Mouse (Mus musculus): Measurements from ENCODE around the gene Dnaja1. TPM values are rescaled to one million over a fixed set of nuclear protein-coding genes. Genes with fewer than 3 reads are reported as not detected.

Gene Dnaja1
- total and polyA plus RNA-seq, 2 experiments from 2014 or later = 104 to 650 TPM

GRCm38 (mm10) chr4:40781143-40781542 is 59.2 kb downstream of the Dnaja1 start:
- Histone ChIP-seq H3K9me3 (ENCODE audit: low read length) (no peaks in the 10 kb centered on the region), H3K27ac (ENCODE audit: low read depth, low read length) (no peak overlapping the region), H3K36me3 (ENCODE audit: insufficient read depth, low read length) (no peaks in the 10 kb centered on the region), H3K4me3 (ENCODE audit: low read depth, low read length) (no peak overlapping the region), H3K27me3 (ENCODE audit: insufficient read depth, low read length) (no peaks in the 10 kb centered on the region), H3K4me2 (ENCODE audit: low read depth, low read length, poor library complexity, severe bottlenecking) (no peak overlapping the region), H3K9ac (replicated peaks; ENCODE audit: low read length, poor library complexity, severe bottlenecking) (no peak overlapping the region), H3K4me1 (ENCODE audit: insufficient read depth, low read length) (no peaks in the 10 kb centered on the region)
- DNase-seq (ENCODE audit: low spot score) = no peak
- no peak for ATAC-seq (ENCODE audit: low FRiP score)
- 49% methylated on average over 3 of the region's 3 CpGs for WGBS
- no peak for TF ChIP-seq CTCF (IDR thresholded peaks at IDR 0.05)

- no peak overlapping the region for H3K9ac ChIP-seq (replicated peaks; ENCODE audit: low read length, poor library complexity, severe bottlenecking)
- WGBS = 70% methylated on average over 8 of the region's 8 CpGs
- no peak for ATAC-seq (ENCODE audit: low FRiP score)
Observed at GRCm38 (mm10) chr4:40781797-40782495, 60.0 kb downstream of the Dnaja1 start.

GRCm38 (mm10) chr4:40783049-40783448 is 61.1 kb downstream of the Dnaja1 start:
- H3K36me3 ChIP-seq (ENCODE audit: insufficient read depth, low read length) = no peaks in the 10 kb centered on the region
- no peaks in the 10 kb centered on the region for H3K4me1 ChIP-seq (ENCODE audit: insufficient read depth, low read length)
- ATAC-seq (ENCODE audit: low FRiP score) = no peak
- no peak overlapping the region for H3K27ac ChIP-seq (ENCODE audit: low read depth, low read length)
- no peaks in the 10 kb centered on the region for H3K27me3 ChIP-seq (ENCODE audit: insufficient read depth, low read length)
- no peak for TF ChIP-seq CTCF (IDR thresholded peaks at IDR 0.05)
- H3K4me2 ChIP-seq (ENCODE audit: low read depth, low read length, poor library complexity, severe bottlenecking) = no peak overlapping the region
- H3K9me3 ChIP-seq (ENCODE audit: low read length) = no peaks in the 10 kb centered on the region
- no peak overlapping the region for H3K4me3 ChIP-seq (ENCODE audit: low read depth, low read length)
- no peak overlapping the region for H3K9ac ChIP-seq (replicated peaks; ENCODE audit: low read length, poor library complexity, severe bottlenecking)
- DNase-seq (ENCODE audit: low spot score) = no peak
- WGBS = 93% methylated on average over 4 of the region's 4 CpGs

More at GRCm38 (mm10) chr4:40781797-40782495, 60.0 kb downstream of the Dnaja1 start:
- H3K4me2 ChIP-seq (ENCODE audit: low read depth, low read length, poor library complexity, severe bottlenecking) = no peak overlapping the region
- no peak for DNase-seq (ENCODE audit: low spot score)
- TF ChIP-seq CTCF (IDR thresholded peaks at IDR 0.05) = no peak
- H3K27ac ChIP-seq (ENCODE audit: low read depth, low read length) = no peak overlapping the region
- H3K9me3 ChIP-seq (ENCODE audit: low read length) = no peaks in the 10 kb centered on the region
- H3K4me1 ChIP-seq (ENCODE audit: insufficient read depth, low read length) = no peaks in the 10 kb centered on the region
- H3K27me3 ChIP-seq (ENCODE audit: insufficient read depth, low read length) = no peaks in the 10 kb centered on the region
- no peak overlapping the region for H3K4me3 ChIP-seq (ENCODE audit: low read depth, low read length)
- H3K36me3 ChIP-seq (ENCODE audit: insufficient read depth, low read length) = no peaks in the 10 kb centered on the region

- Histone ChIP-seq H3K27me3 (ENCODE audit: insufficient read depth, low read length) (no peaks in the 10 kb centered on the region), H3K9me3 (ENCODE audit: low read length) (no peaks in the 10 kb centered on the region), H3K9ac (replicated peaks; ENCODE audit: low read length, poor library complexity, severe bottlenecking) (no peak overlapping the region), H3K4me2 (ENCODE audit: low read depth, low read length, poor library complexity, severe bottlenecking) (no peak overlapping the region), H3K4me1 (ENCODE audit: insufficient read depth, low read length) (no peaks in the 10 kb centered on the region), H3K27ac (ENCODE audit: low read depth, low read length) (no peak overlapping the region), H3K4me3 (ENCODE audit: low read depth, low read length) (no peak overlapping the region), H3K36me3 (ENCODE audit: insufficient read depth, low read length) (no peaks in the 10 kb centered on the region)
- no peak for ATAC-seq (ENCODE audit: low FRiP score)
- WGBS = 78% methylated on average over 10 of the region's 10 CpGs
- DNase-seq (ENCODE audit: low spot score) = no peak
- TF ChIP-seq CTCF (IDR thresholded peaks at IDR 0.05) = no peak
Observed at GRCm38 (mm10) chr4:40784556-40785169, 62.7 kb downstream of the Dnaja1 start.

GRCm38 (mm10) chr4:40785620-40786166 is 63.7 kb downstream of the Dnaja1 start:
- H3K9ac ChIP-seq (replicated peaks; ENCODE audit: low read length, poor library complexity, severe bottlenecking) = no peak overlapping the region
- H3K4me1 ChIP-seq (ENCODE audit: insufficient read depth, low read length) = no peaks in the 10 kb centered on the region
- no peaks in the 10 kb centered on the region for H3K27me3 ChIP-seq (ENCODE audit: insufficient read depth, low read length)
- no peak overlapping the region for H3K4me2 ChIP-seq (ENCODE audit: low read depth, low read length, poor library complexity, severe bottlenecking)
- WGBS = 77% methylated on average over 9 of the region's 9 CpGs
- no peak for ATAC-seq (ENCODE audit: low FRiP score)
- no peak for DNase-seq (ENCODE audit: low spot score)
- no peaks in the 10 kb centered on the region for H3K9me3 ChIP-seq (ENCODE audit: low read length)
- H3K4me3 ChIP-seq (ENCODE audit: low read depth, low read length) = no peak overlapping the region
- H3K36me3 ChIP-seq (ENCODE audit: insufficient read depth, low read length) = no peaks in the 10 kb centered on the region
- no peak for TF ChIP-seq CTCF (IDR thresholded peaks at IDR 0.05)
- H3K27ac ChIP-seq (ENCODE audit: low read depth, low read length) = no peak overlapping the region

- H3K4me1 ChIP-seq (ENCODE audit: insufficient read depth, low read length) = no peaks in the 10 kb centered on the region
- TF ChIP-seq CTCF (IDR thresholded peaks at IDR 0.05) = no peak
- H3K9me3 ChIP-seq (ENCODE audit: low read length) = no peaks in the 10 kb centered on the region
- H3K36me3 ChIP-seq (ENCODE audit: insufficient read depth, low read length) = no peaks in the 10 kb centered on the region
- 68% methylated on average over 4 of the region's 4 CpGs for WGBS
- H3K27ac ChIP-seq (ENCODE audit: low read depth, low read length) = no peak overlapping the region
- no peak for DNase-seq (ENCODE audit: low spot score)
- H3K27me3 ChIP-seq (ENCODE audit: insufficient read depth, low read length) = no peaks in the 10 kb centered on the region
- H3K9ac ChIP-seq (replicated peaks; ENCODE audit: low read length, poor library complexity, severe bottlenecking) = no peak overlapping the region
- no peak overlapping the region for H3K4me3 ChIP-seq (ENCODE audit: low read depth, low read length)
- H3K4me2 ChIP-seq (ENCODE audit: low read depth, low read length, poor library complexity, severe bottlenecking) = no peak overlapping the region
- ATAC-seq (ENCODE audit: low FRiP score) = no peak
Observed at GRCm38 (mm10) chr4:40786578-40786977, 64.6 kb downstream of the Dnaja1 start.

MicroRNAs within 50 kb of the gene (microRNA counts, 519-probe panel; counts per million panel counts)
- 528 counts per million, percentile 58 among the panel's probes with 10 or more counts for microRNA mmu-miR-207

Small RNA genes lying within 50 kb of the gene (microRNA-seq; reads per million reads assigned to microRNA genes)
- gene Mir207 (ENCODE audit: borderline number of aligned reads) = not detected

Other genes starting within 250 kb of the Dnaja1 start
- 0.88 and 2.5 TPM in 2 replicates for gene Tmem215, start 250.0 kb upstream of the Dnaja1 start, total RNA-seq (2014; rRNA removed)
- gene Tmem215, start 250.0 kb upstream of the Dnaja1 start, polyA plus RNA-seq (2015; fragmentation: Nextera tagmentation; extraction: Ambion mirVana) = 1.6 and 2.1 TPM in 2 replicates
- 17.3 and 18.4 TPM in 2 replicates for gene Aptx, start 19.0 kb upstream of the Dnaja1 start, total RNA-seq (2014; rRNA removed)
- 31.3 and 34.6 TPM in 2 replicates for gene Aptx, start 19.0 kb upstream of the Dnaja1 start, polyA plus RNA-seq (2015; fragmentation: Nextera tagmentation; extraction: Ambion mirVana)
- gene Smu1, start 35.8 kb downstream of the Dnaja1 start, total RNA-seq (2014; rRNA removed) = 61.3 and 69.1 TPM in 2 replicates
- gene Smu1, start 35.8 kb downstream of the Dnaja1 start, polyA plus RNA-seq (2015; fragmentation: Nextera tagmentation; extraction: Ambion mirVana) = 94.4 and 97.6 TPM in 2 replicates
- gene B4galt1, start 131.9 kb downstream of the Dnaja1 start, total RNA-seq (2014; rRNA removed) = 10.0 and 11.0 TPM in 2 replicates
- gene B4galt1, start 131.9 kb downstream of the Dnaja1 start, polyA plus RNA-seq (2015; fragmentation: Nextera tagmentation; extraction: Ambion mirVana) = 5.7 and 5.8 TPM in 2 replicates
- not detected in 2 replicates for gene Spink4, start 197.9 kb downstream of the Dnaja1 start, total RNA-seq (2014; rRNA removed)
- gene Spink4, start 197.9 kb downstream of the Dnaja1 start, polyA plus RNA-seq (2015; fragmentation: Nextera tagmentation; extraction: Ambion mirVana) = not detected in 2 replicates
- 92.3 and 114 TPM in 2 replicates for gene Bag1, start 226.1 kb downstream of the Dnaja1 start, total RNA-seq (2014; rRNA removed)
- 163 and 170 TPM in 2 replicates for gene Bag1, start 226.1 kb downstream of the Dnaja1 start, polyA plus RNA-seq (2015; fragmentation: Nextera tagmentation; extraction: Ambion mirVana)
- 65.2 and 66.9 TPM in 2 replicates for gene Chmp5, start 226.3 kb downstream of the Dnaja1 start, total RNA-seq (2014; rRNA removed)
- 131 and 137 TPM in 2 replicates for gene Chmp5, start 226.3 kb downstream of the Dnaja1 start, polyA plus RNA-seq (2015; fragmentation: Nextera tagmentation; extraction: Ambion mirVana)
- 63.1 and 74.4 TPM in 2 replicates for gene Nfx1, start 248.8 kb downstream of the Dnaja1 start, total RNA-seq (2014; rRNA removed)
- gene Nfx1, start 248.8 kb downstream of the Dnaja1 start, polyA plus RNA-seq (2015; fragmentation: Nextera tagmentation; extraction: Ambion mirVana) = 70.6 and 76.3 TPM in 2 replicates

Data from midbrain, postnatal 0 days (tissue).